Mouse (Mus musculus) C2C12 (cell line): Measurements from ENCODE around the gene Lifr. TPM values are rescaled to one million over a fixed set of nuclear protein-coding genes. Genes with fewer than 3 reads are reported as not detected.

Experiments used
- H3K27me3 ChIP-seq: one replicate; pipeline ENCODE4 v1.6.1; 2011; ENCODE audit not compliant: control insufficient read depth, insufficient read depth, insufficient read length
- H3K36me3 ChIP-seq: one replicate; pipeline ENCODE4 v1.6.1; 2011; ENCODE audit not compliant: control insufficient read depth, insufficient read depth
- H3K4me3 ChIP-seq: one replicate; pipeline ENCODE4 v1.5.1; 2011; ENCODE audit warnings: mild to moderate bottlenecking, control low read depth; ENCODE audit not compliant: poor library complexity, insufficient read depth, severe bottlenecking
- H3K79me2 ChIP-seq: one replicate; pipeline ENCODE4 v1.6.1; 2011; ENCODE audit not compliant: control insufficient read depth, insufficient read depth
- H3K79me3 ChIP-seq: one replicate; pipeline ENCODE4 v1.6.1; 2011; ENCODE audit warnings: low read depth, control low read depth
- H3ac ChIP-seq: one replicate; pipeline ENCODE3; 2011; ENCODE audit warnings: low read depth; ENCODE audit not compliant: control insufficient read depth, insufficient read length
- CEBPB ChIP-seq: IDR thresholded peaks from one replicate; pipeline ENCODE4 v1.6.1; 2011; ENCODE audit warnings: low read depth, mild to moderate bottlenecking, control low read depth, moderate library complexity
- CTCF ChIP-seq: IDR thresholded peaks from one replicate; pipeline ENCODE4 v1.5.1; 2011; ENCODE audit not compliant: control insufficient read depth, insufficient read depth, insufficient read length
- FOSL1 ChIP-seq: IDR thresholded peaks from one replicate; pipeline ENCODE4 v1.8.0; 2011; ENCODE audit warnings: mild to moderate bottlenecking, low read length; ENCODE audit not compliant: poor library complexity, insufficient read depth, severe bottlenecking
- MAX ChIP-seq: IDR thresholded peaks from one replicate; pipeline ENCODE4 v1.6.1; 2011; ENCODE audit warnings: mild to moderate bottlenecking, control low read depth
- MYOD1 ChIP-seq: IDR thresholded peaks from one replicate; pipeline ENCODE4 v1.6.1; 2011; ENCODE audit warnings: low read depth; ENCODE audit not compliant: control insufficient read depth, insufficient read length
- MYOG ChIP-seq: IDR thresholded peaks from one replicate; pipeline ENCODE4 v1.6.1; 2011; ENCODE audit not compliant: control insufficient read depth, insufficient read length; ENCODE audit errors: extremely low read depth
- USF1 ChIP-seq: IDR thresholded peaks from one replicate; pipeline ENCODE4 v1.6.1; 2011; ENCODE audit warnings: low read depth, mild to moderate bottlenecking, control low read depth, moderate library complexity
- polyA plus RNA-seq: library from polyadenylated mRNA; unstranded; fragments of >200 nt; fragmentation: generic; extraction: Trizol; gene quantifications from one replicate; pipeline ENCODE4 v1.2.1, GENCODE M21; 2012; ENCODE audit warnings: missing spikeins

Lifr gene
- polyA plus RNA-seq, 1 experiment: 15.2 TPM

DNA sequence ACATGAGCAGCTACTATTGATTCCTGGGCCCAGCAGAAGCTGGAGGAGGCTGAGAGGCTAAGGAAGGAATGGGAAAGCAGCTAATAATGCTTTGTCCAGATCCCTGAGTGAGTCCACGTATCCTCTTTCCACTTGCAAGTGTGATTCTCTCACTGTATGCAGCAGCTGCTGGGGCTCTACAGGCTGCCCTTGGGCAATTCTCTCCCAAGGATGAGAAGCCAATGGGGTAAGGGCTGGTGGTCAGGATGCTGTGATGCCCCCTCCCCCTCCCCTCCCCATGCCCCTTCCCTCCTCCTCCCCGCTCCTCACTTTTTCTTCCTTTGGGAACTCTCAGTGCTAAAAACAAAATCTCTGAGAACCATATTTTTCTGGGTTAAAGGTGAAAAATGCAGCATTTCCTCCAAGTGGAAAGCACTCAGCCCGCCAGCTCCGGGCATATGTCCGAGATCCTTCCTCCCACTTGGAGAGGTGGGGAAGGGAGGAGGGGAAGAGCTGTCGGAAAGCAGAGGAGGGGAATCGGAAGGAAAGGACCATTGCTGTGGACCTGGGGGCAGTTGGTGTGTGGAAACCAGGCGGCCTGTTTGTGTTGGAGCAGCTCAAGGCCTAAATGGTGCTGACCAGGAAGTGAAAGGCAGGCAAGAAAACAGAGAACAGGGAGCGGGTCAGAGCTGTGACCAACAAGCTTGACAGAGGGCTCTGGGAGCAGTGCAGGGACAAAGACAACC, 113.4 kb downstream of the Lifr start:
- TF ChIP-seq CTCF: no peak
- TF ChIP-seq USF1: no peak
- TF ChIP-seq MYOG: no peak
- TF ChIP-seq MYOD1: no peak
- TF ChIP-seq CEBPB: no peak
- no peak for TF ChIP-seq FOSL1
- TF ChIP-seq MAX: no peak
- H3K4me3 ChIP-seq: no peak overlapping the region
- no peaks in the 10 kb centered on the region for H3K79me2 ChIP-seq
- no peak overlapping the region for H3ac ChIP-seq
- no peaks in the 10 kb centered on the region for H3K79me3 ChIP-seq
- no peaks in the 10 kb centered on the region for H3K36me3 ChIP-seq
- H3K27me3 ChIP-seq: no peaks in the 10 kb centered on the region

DNA sequence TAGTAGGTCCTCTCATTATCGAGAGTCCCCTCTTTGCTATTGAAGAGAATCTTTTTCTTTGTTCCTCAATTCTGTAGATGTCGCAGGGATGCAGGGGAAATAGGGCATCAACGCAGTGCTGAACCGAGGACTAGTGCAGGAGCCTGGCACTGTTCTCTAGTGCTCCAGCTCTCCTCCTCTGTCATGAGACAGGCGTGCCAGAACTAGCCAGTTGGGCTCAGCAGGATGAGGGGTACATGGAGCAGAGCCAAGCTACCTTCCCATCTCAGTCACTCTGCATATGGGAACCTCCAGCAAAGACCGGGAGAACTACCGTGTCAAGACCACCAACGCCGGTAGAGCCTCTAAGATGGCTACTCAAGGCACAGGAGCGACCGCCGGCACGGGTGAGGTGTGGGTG, 114.5 kb downstream of the Lifr start:
- Histone ChIP-seq H3K79me2 (no peaks in the 10 kb centered on the region), H3ac (no peak overlapping the region), H3K79me3 (no peaks in the 10 kb centered on the region), H3K4me3 (no peak overlapping the region), H3K27me3 (no peaks in the 10 kb centered on the region), H3K36me3 (no peaks in the 10 kb centered on the region)
- TF ChIP-seq CTCF: no peak
- no peak for TF ChIP-seq MAX
- no peak for TF ChIP-seq MYOG
- TF ChIP-seq MYOD1: no peak
- no peak for TF ChIP-seq USF1
- no peak for TF ChIP-seq FOSL1

DNA sequence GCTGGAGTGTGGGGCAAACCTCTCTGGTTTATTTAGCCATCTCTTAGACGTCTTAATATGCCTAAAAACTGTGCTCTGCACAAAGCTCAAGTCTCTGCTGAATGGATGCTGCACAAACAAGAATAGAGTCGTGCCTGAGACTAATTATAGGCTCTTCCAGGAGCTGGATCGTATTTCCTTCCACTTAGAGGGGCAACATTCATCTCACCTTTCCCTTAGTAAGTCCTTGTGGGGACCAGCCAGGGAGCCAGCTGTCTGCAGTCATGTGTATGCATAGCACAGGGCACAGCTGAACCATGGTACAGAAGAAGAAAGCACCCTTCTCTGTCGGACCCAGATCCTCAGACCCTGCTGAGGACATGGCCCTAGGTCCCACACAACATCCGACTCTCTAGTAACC, 115.7 kb downstream of the Lifr start:
- no peak overlapping the region for H3ac ChIP-seq
- H3K79me3 ChIP-seq: no peaks in the 10 kb centered on the region
- no peaks in the 10 kb centered on the region for H3K36me3 ChIP-seq
- TF ChIP-seq FOSL1: no peak
- TF ChIP-seq MYOD1: no peak
- TF ChIP-seq CEBPB: no peak
- no peaks in the 10 kb centered on the region for H3K79me2 ChIP-seq
- no peak overlapping the region for H3K4me3 ChIP-seq
- H3K27me3 ChIP-seq: no peaks in the 10 kb centered on the region

DNA sequence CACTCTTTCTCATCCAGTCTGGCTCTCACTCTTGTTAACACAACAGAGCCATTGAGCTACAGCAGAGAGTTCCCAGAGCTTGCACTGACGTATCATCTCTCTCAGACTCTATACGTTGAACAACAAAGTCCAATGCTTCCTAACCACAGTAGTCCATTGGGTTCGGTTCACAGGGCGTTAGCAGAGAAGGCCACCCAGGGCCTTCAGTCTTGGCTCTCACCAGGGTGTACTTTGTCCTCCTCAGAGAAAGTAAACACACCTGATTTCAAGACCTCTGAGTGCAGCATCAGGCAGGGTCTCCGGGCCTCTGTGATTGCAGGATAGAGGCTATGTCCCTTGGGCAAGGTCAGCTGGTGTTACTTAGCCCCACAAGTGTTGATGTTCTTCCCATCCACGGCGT, 116.9 kb downstream of the Lifr start:
- H3K79me2 ChIP-seq: no peaks in the 10 kb centered on the region
- no peaks in the 10 kb centered on the region for H3K36me3 ChIP-seq
- H3K79me3 ChIP-seq: no peaks in the 10 kb centered on the region
- TF ChIP-seq MAX: no peak
- no peak for TF ChIP-seq CTCF
- no peak for TF ChIP-seq FOSL1
- no peak for TF ChIP-seq CEBPB
- no peak for TF ChIP-seq MYOD1
- TF ChIP-seq MYOG: no peak
- no peak for TF ChIP-seq USF1
- no peaks in the 10 kb centered on the region for H3K27me3 ChIP-seq
- no peak overlapping the region for H3K4me3 ChIP-seq
- H3ac ChIP-seq: no peak overlapping the region

DNA sequence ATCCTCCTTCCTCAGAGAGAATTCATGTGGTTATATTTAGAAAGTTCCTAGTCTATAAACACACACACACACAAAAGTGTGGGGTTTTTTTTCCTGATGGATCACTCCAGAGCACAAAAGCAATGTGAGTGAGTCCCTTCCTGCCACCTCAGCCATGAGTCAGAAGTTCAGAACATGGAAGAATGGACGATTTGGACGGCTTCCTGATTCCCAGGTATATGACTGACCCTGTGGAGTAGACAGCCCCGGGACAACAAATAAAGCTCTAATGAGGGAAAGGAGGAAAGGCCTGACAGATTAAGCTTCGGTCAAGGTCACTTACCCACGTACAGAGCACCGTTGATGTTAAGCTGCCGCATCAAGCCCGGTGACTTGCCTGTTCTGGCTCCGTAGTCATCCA, 117.8 kb downstream of the Lifr start:
- Histone ChIP-seq H3K36me3 (no peaks in the 10 kb centered on the region), H3K4me3 (no peak overlapping the region), H3K79me2 (no peaks in the 10 kb centered on the region), H3K27me3 (no peaks in the 10 kb centered on the region), H3K79me3 (no peaks in the 10 kb centered on the region), H3ac (no peak overlapping the region)
- TF ChIP-seq MYOG (no peak), USF1 (no peak), CTCF (no peak), FOSL1 (no peak), CEBPB (no peak), MYOD1 (no peak), MAX (no peak)

DNA sequence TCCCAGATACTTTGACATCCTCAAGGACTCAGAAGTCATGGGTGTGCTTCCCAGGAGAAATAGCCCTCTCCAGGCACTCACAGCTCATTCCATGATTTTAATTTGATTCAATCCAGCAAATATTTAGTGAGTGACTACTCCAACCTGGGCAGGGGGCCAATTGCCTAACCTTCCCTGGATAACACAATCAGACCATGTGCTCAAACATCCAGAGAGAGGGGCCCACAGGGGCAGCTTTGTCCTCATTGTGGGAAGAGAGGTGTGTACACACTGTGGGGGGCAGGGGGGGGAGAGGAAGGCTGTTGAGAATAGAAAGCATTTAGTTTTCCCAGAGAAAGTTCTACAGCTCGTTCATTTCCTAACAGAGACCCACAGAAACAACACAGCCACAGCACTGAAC, 123.3 kb downstream of the Lifr start:
- TF ChIP-seq CEBPB (peak; percentile 51), MYOD1 (no peak), MAX (peak; percentile 79), USF1 (peak; percentile 37)
- Histone ChIP-seq H3ac (no peak overlapping the region), H3K79me3 (no peaks in the 10 kb centered on the region), H3K4me3 (no peak overlapping the region), H3K36me3 (no peaks in the 10 kb centered on the region), H3K27me3 (no peaks in the 10 kb centered on the region), H3K79me2 (no peaks in the 10 kb centered on the region)
